Mouse (Mus musculus): Measurements from ENCODE around the gene Ghr. TPM values are rescaled to one million over a fixed set of nuclear protein-coding genes. Genes with fewer than 3 reads are reported as not detected.

Ghr gene
- total and polyA plus RNA-seq, 2 experiments from 2014 or later: 7.9 to 11.8 TPM

- Histone ChIP-seq H3K9me3 (ENCODE audit: low read length) (no peaks in the 10 kb centered on the region), H3K36me3 (ENCODE audit: insufficient read depth, low read length) (no peaks in the 10 kb centered on the region), H3K27me3 (ENCODE audit: insufficient read depth, low read length) (no peaks in the 10 kb centered on the region), H3K4me1 (ENCODE audit: insufficient read depth, low read length) (no peaks in the 10 kb centered on the region), H3K4me3 (ENCODE audit: low read depth, low read length) (no peak overlapping the region), H3K9ac (replicated peaks; ENCODE audit: low read length, poor library complexity, severe bottlenecking) (no peak overlapping the region), H3K27ac (ENCODE audit: low read depth, low read length) (no peak overlapping the region), H3K4me2 (ENCODE audit: low read depth, low read length, poor library complexity, severe bottlenecking) (no peak overlapping the region)
- 87% methylated on average over 3 of the region's 3 CpGs for WGBS
- DNase-seq (ENCODE audit: low spot score) (no peak), ATAC-seq (ENCODE audit: low FRiP score) (no peak)
- no peak for TF ChIP-seq CTCF (IDR thresholded peaks at IDR 0.05)
Observed at GRCm38 (mm10) chr15:3558524-3558923, 24.8 kb downstream of the Ghr start.

- no peaks in the 10 kb centered on the region for H3K9me3 ChIP-seq (ENCODE audit: low read length)
- TF ChIP-seq CTCF (IDR thresholded peaks at IDR 0.05): no peak
- H3K4me2 ChIP-seq (ENCODE audit: low read depth, low read length, poor library complexity, severe bottlenecking): no peak overlapping the region
- WGBS: 91% methylated on average over 2 of the region's 2 CpGs
- H3K4me3 ChIP-seq (ENCODE audit: low read depth, low read length): no peak overlapping the region
- no peaks in the 10 kb centered on the region for H3K36me3 ChIP-seq (ENCODE audit: insufficient read depth, low read length)
- no peaks in the 10 kb centered on the region for H3K27me3 ChIP-seq (ENCODE audit: insufficient read depth, low read length)
- no peaks in the 10 kb centered on the region for H3K4me1 ChIP-seq (ENCODE audit: insufficient read depth, low read length)
- ATAC-seq (ENCODE audit: low FRiP score) (no peak), DNase-seq (ENCODE audit: low spot score) (no peak)
- H3K9ac ChIP-seq (replicated peaks; ENCODE audit: low read length, poor library complexity, severe bottlenecking): no peak overlapping the region
- H3K27ac ChIP-seq (ENCODE audit: low read depth, low read length): no peak overlapping the region
Observed at GRCm38 (mm10) chr15:3544289-3544688, 39.0 kb downstream of the Ghr start.

DNA sequence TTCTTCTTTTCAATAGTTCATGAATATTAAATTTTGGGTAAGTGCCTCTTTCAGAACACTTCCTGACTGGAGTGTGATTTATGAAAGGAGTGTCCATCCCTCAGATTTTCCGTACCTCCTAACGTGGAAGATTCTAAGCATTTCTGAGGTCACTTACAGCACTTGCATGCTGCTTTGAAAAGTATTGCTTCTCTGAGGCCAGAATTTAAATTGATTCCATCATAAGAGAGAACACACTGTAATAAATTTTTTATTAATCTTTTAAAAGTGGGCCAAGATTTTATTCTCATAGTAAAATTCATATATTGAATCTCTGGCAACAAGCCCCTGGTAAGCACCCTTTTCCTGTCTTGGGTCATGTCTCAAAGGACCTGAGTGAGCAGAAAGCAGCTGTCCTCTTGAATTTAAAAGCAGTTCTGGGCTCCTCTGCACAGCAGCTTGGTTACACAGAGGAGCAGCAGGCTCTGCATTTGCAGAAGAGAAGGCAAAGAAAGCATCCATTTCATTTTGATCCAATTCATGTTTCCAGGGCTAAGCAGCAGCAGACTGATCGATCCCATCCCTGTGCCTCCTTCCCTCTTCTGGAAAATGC lies 46.9 kb downstream of the Ghr start:
- no peak overlapping the region for H3K27ac ChIP-seq (ENCODE audit: low read depth, low read length)
- H3K9me3 ChIP-seq (ENCODE audit: low read length): no peaks in the 10 kb centered on the region
- no peak overlapping the region for H3K4me2 ChIP-seq (ENCODE audit: low read depth, low read length, poor library complexity, severe bottlenecking)
- H3K27me3 ChIP-seq (ENCODE audit: insufficient read depth, low read length): no peaks in the 10 kb centered on the region
- H3K36me3 ChIP-seq (ENCODE audit: insufficient read depth, low read length): no peaks in the 10 kb centered on the region
- ATAC-seq (ENCODE audit: low FRiP score): no peak
- no peak overlapping the region for H3K9ac ChIP-seq (replicated peaks; ENCODE audit: low read length, poor library complexity, severe bottlenecking)
- no peak for DNase-seq (ENCODE audit: low spot score)
- no peak overlapping the region for H3K4me3 ChIP-seq (ENCODE audit: low read depth, low read length)
- TF ChIP-seq CTCF (IDR thresholded peaks at IDR 0.05): no peak
- no peaks in the 10 kb centered on the region for H3K4me1 ChIP-seq (ENCODE audit: insufficient read depth, low read length)
- 66% methylated on average over 3 of the region's 3 CpGs for WGBS

DNA sequence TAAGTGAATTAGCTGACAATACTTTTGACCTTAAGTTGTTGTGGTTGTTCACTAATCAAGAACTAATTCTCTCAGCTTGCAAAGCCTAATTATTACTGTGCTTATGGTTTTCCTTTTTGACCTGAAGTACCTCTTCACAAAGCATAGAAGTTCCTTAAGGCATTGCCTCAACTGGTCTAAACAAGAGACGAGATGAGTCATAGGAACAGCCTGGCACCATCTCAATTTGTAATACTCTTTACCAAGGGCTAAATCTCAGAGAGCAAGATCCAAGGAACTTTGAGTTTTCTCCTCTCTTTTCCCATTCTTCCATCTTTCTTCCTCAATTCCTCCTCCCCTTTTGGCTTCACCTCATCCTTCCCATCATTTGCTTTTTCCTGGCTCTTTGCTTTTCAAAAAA lies 69.3 kb downstream of the Ghr start:
- Histone ChIP-seq H3K27me3 (ENCODE audit: insufficient read depth, low read length) (no peaks in the 10 kb centered on the region), H3K27ac (ENCODE audit: low read depth, low read length) (no peak overlapping the region), H3K4me3 (ENCODE audit: low read depth, low read length) (no peak overlapping the region), H3K9ac (replicated peaks; ENCODE audit: low read length, poor library complexity, severe bottlenecking) (no peak overlapping the region), H3K4me2 (ENCODE audit: low read depth, low read length, poor library complexity, severe bottlenecking) (no peak overlapping the region), H3K4me1 (ENCODE audit: insufficient read depth, low read length) (no peaks in the 10 kb centered on the region), H3K9me3 (ENCODE audit: low read length) (no peaks in the 10 kb centered on the region), H3K36me3 (ENCODE audit: insufficient read depth, low read length) (no peaks in the 10 kb centered on the region)
- TF ChIP-seq CTCF (IDR thresholded peaks at IDR 0.05): no peak
- 81% methylated on average over 1 of the region's 1 CpGs for WGBS
- ATAC-seq (ENCODE audit: low FRiP score) (no peak), DNase-seq (ENCODE audit: low spot score) (no peak)

DNA sequence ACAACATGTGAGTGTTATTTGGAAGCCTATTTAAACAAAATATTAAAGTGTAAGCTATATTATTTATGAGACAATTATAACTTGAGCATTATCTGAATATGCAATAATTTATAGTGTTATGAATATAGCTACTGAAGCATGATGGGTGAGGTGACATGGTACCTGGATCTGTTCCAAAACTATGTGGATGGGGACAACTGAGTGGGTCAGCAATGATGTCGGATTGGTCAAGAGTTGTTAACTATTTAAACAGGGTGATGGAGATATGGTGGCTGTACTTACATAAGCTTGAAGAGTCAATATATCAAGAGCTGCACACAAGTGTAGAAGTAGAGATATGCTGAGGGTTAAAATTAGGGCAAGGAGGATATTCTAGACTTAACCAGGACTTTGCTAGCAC lies 70.9 kb downstream of the Ghr start:
- Histone ChIP-seq H3K36me3 (ENCODE audit: insufficient read depth, low read length) (no peaks in the 10 kb centered on the region), H3K4me1 (ENCODE audit: insufficient read depth, low read length) (no peaks in the 10 kb centered on the region), H3K4me3 (ENCODE audit: low read depth, low read length) (no peak overlapping the region), H3K9ac (replicated peaks; ENCODE audit: low read length, poor library complexity, severe bottlenecking) (no peak overlapping the region), H3K9me3 (ENCODE audit: low read length) (no peaks in the 10 kb centered on the region), H3K27ac (ENCODE audit: low read depth, low read length) (no peak overlapping the region), H3K27me3 (ENCODE audit: insufficient read depth, low read length) (no peaks in the 10 kb centered on the region), H3K4me2 (ENCODE audit: low read depth, low read length, poor library complexity, severe bottlenecking) (no peak overlapping the region)
- 94% methylated on average over 1 of the region's 1 CpGs for WGBS
- DNase-seq (ENCODE audit: low spot score): no peak
- TF ChIP-seq CTCF (IDR thresholded peaks at IDR 0.05): no peak
- ATAC-seq (ENCODE audit: low FRiP score): no peak

DNA sequence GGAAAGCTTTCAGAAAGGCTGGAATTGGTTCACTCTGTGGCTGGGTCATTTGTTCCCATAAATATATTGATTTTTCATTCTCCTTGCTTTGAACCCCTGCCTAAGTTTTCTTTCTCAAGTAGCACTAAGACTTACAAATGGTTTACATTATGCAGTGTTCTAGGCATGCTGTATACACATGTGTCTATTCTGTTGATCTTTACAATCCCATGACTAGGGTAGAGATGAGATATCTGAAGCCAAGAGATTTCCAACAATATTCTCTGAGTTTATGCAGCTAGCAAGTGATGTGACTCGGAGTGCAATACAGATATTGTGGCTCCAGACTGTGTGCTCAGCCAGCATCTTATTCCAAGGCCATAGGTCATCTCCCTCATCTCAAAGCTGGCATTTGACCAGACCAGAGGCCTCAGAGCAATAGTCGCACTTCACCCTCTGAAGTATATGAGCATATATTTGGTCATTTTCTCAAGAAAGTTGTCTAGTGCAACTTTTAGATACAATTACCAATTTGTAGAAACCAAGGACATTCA lies 71.6 kb downstream of the Ghr start:
- Histone ChIP-seq H3K27ac (ENCODE audit: low read depth, low read length) (no peak overlapping the region), H3K9me3 (ENCODE audit: low read length) (no peaks in the 10 kb centered on the region), H3K36me3 (ENCODE audit: insufficient read depth, low read length) (no peaks in the 10 kb centered on the region), H3K4me2 (ENCODE audit: low read depth, low read length, poor library complexity, severe bottlenecking) (no peak overlapping the region), H3K9ac (replicated peaks; ENCODE audit: low read length, poor library complexity, severe bottlenecking) (no peak overlapping the region), H3K4me1 (ENCODE audit: insufficient read depth, low read length) (no peaks in the 10 kb centered on the region), H3K27me3 (ENCODE audit: insufficient read depth, low read length) (no peaks in the 10 kb centered on the region), H3K4me3 (ENCODE audit: low read depth, low read length) (no peak overlapping the region)
- TF ChIP-seq CTCF (IDR thresholded peaks at IDR 0.05): no peak
- 93% methylated on average over 2 of the region's 2 CpGs for WGBS
- DNase-seq (ENCODE audit: low spot score): no peak
- ATAC-seq (ENCODE audit: low FRiP score): no peak

All from midbrain, postnatal 0 days (tissue).